Mouse (Mus musculus): ENCODE data around the gene Ebf3.

GRCm38 (mm10) chr7:137320320-137320719 is 6.1 kb upstream of the Ebf3 start:
- TF ChIP-seq CTCF (IDR thresholded peaks at IDR 0.05; ENCODE audit: extremely low read depth, insufficient read length, insufficient replicate concordance, low read depth, low read length), result no peak
- TF ChIP-seq POLR2A (IDR thresholded peaks at IDR 0.05; ENCODE audit: low read depth, low read length), result no peak

Data from small intestine, adult 2 months (tissue).